Mouse (Mus musculus) midbrain, embryonic 12.5 days (tissue): ENCODE results near the gene Myadm. TPM values are rescaled to one million over a fixed set of nuclear protein-coding genes. Genes with fewer than 3 reads are reported as not detected.
"Not testable (repeated sequence)": the region's sequence is repeated elsewhere in the genome, so short reads cannot be mapped to it uniquely, and the experiment has no call there.

ENCODE experiments used
- ATAC-seq: fragments of 200-750 bp; cut with Nextera tagmentation; 2 replicates; pipeline ENCODE4 v1.8.0; 2017; ENCODE audit warnings: low read depth, moderate TSS enrichment, moderate library complexity; ENCODE audit not compliant: low FRiP score
- H3K27ac ChIP-seq: fragments of 300-500 bp; sonication (generic); replicated peaks from 2 replicates; pipeline ENCODE4 v1.5.1; 2016; ENCODE audit warnings: mild to moderate bottlenecking
- H3K27me3 ChIP-seq: fragments of 300-500 bp; sonication (generic); 2 replicates; pipeline ENCODE4 v1.6.1; 2016; ENCODE audit warnings: mild to moderate bottlenecking
- H3K36me3 ChIP-seq: fragments of 300-500 bp; sonication (generic); 2 replicates; pipeline ENCODE4 v1.6.1; 2016
- H3K4me1 ChIP-seq: fragments of 300-500 bp; sonication (generic); 2 replicates; pipeline ENCODE4 v1.6.1; 2016
- H3K4me2 ChIP-seq: fragments of 300-500 bp; sonication (generic); replicated peaks from 2 replicates; pipeline ENCODE4 v1.6.1; 2016; ENCODE audit warnings: mild to moderate bottlenecking, moderate library complexity
- H3K4me3 ChIP-seq: fragments of 300-500 bp; sonication (generic); 2 replicates; pipeline ENCODE4 v1.5.1; 2016; ENCODE audit warnings: mild to moderate bottlenecking
- H3K9ac ChIP-seq: fragments of 300-500 bp; sonication (generic); replicated peaks from 2 replicates; pipeline ENCODE4 v1.6.1; 2016; ENCODE audit warnings: mild to moderate bottlenecking, moderate library complexity
- H3K9me3 ChIP-seq: fragments of 300-500 bp; sonication (generic); 2 replicates; pipeline ENCODE4 v1.6.1; 2016; ENCODE audit warnings: mild to moderate bottlenecking
- WGBS: fragments of 180-500 bp; shearing (Covaris S2); methylation state at CpG from one replicate; pipeline ENCODE4 v1.1.7; 2016; 5-methylcytosine and 5-hydroxymethylcytosine counted together
- polyA plus RNA-seq: library from polyadenylated mRNA; unstranded; fragments of >200 nt; fragmentation: Nextera tagmentation; extraction: Ambion mirVana; gene quantifications from 2 replicates; pipeline ENCODE4 v1.2.1, GENCODE M21; 2016

The Myadm gene
- polyA plus RNA-seq, 1 experiment from 2014 or later: 31.7 TPM

GRCm38 (mm10) chr7:3275455-3276170 is 13.3 kb upstream of the Myadm start:
- 72% methylated on average over 6 of the region's 6 CpGs for WGBS
- Histone ChIP-seq H3K27ac (no peak overlapping the region), H3K36me3 (no peaks in the 10 kb centered on the region)

DNA sequence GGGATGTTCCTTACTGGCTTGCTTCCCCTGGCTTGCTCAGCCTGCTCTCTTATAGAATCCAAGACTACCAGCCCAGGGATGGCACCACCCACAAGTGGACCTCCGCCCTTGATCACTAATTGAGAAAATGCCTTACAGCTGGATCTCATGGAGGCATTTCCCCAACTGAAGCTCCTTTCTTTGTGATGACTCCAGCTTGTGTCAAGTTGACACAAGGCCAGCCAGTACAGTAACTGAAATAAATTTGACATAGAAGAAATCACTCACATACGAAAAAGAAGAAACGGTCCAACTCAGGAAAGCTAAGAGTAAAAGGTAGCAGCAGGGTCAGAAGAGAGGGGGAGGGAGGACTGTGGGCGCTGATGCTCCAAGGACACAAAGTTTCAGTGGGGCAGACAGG is 12.1 kb upstream of the Myadm start:
- WGBS: 62% methylated on average over 4 of the region's 4 CpGs

More at GRCm38 (mm10) chr7:3275455-3276170, 13.3 kb upstream of the Myadm start:
- no peak for ATAC-seq
- Histone ChIP-seq H3K4me3 (no peak overlapping the region), H3K27me3 (no peaks in the 10 kb centered on the region), H3K4me2 (no peak overlapping the region), H3K9ac (no peak overlapping the region), H3K4me1 (no peaks in the 10 kb centered on the region), H3K9me3 (no peaks in the 10 kb centered on the region)

DNA sequence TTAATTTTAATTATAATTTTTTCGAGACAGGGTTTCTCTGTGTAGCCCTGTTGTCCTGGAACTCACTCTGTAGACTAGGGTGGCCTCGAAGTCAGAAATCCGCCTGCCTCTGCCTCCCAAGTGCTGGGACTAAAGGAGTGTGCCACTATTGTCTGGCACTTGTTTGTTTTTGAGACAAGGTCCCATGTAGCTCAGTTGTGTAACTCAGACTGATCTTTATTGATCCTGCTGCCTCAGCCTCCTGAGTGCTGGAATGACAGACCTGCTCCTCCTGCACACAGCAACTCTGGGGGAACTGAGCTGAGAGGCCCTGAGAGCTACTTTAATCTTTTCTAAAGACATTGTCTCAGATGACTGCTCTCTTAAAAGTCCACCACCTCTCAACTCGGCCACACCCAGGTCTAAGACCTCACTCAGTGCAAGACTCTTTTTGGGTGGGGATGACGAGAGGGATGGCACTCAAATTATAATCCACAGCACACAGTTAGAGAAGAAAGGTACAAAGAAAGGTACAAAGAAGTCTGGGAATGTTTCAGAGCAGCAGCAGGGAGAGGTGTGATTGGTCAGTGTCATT is 8.7 kb upstream of the Myadm start:
- H3K27me3 ChIP-seq: no peaks in the 10 kb centered on the region
- no peak overlapping the region for H3K4me3 ChIP-seq
- H3K36me3 ChIP-seq: no peaks in the 10 kb centered on the region
- H3K27ac ChIP-seq: no peak overlapping the region
- no peak overlapping the region for H3K4me2 ChIP-seq
- H3K4me1 ChIP-seq: no peaks in the 10 kb centered on the region
- ATAC-seq: no peak
- no peaks in the 10 kb centered on the region for H3K9me3 ChIP-seq
- H3K9ac ChIP-seq: no peak overlapping the region
- whole genome bisulfite sequencing: 63% methylated on average over 5 of the region's 5 CpGs

More for the DNA sequence above, 12.1 kb upstream of the Myadm start:
- not testable (repeated sequence) for H3K27me3 ChIP-seq, ATAC-seq, H3K27ac ChIP-seq, H3K9ac ChIP-seq, H3K4me3 ChIP-seq, H3K4me2 ChIP-seq, H3K9me3 ChIP-seq, H3K36me3 ChIP-seq, H3K4me1 ChIP-seq

- no peak overlapping the region for H3K27ac ChIP-seq
- ATAC-seq: no peak
- no peaks in the 10 kb centered on the region for H3K4me1 ChIP-seq
- H3K9ac ChIP-seq: no peak overlapping the region
- WGBS: 53% methylated on average over 8 of the region's 8 CpGs
- no peaks in the 10 kb centered on the region for H3K36me3 ChIP-seq
- no peaks in the 10 kb centered on the region for H3K9me3 ChIP-seq
- H3K27me3 ChIP-seq: no peaks in the 10 kb centered on the region
- no peak overlapping the region for H3K4me2 ChIP-seq
- no peak overlapping the region for H3K4me3 ChIP-seq
Measured at GRCm38 (mm10) chr7:3280654-3281153, 8.2 kb upstream of the Myadm start.

DNA sequence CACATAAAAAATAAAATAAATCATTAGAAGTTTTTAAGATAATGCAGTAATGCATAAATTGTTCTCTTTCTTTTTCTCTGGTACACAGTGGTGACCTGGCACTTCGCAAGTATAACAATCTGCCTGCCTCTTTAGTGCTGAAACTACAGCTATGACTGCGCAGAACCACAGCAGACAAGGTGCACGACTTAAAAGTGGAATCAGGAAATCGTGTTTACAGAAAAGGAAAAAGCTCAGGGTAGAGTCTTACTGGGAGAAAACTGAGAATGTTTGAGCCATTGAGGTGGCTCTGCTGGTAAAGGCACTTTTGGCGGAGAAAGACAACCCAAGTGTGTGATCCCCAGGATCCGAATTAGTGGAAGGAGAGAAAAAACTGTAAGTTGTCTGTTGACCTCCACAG is 7.1 kb upstream of the Myadm start:
- Histone ChIP-seq H3K4me1 (no peaks in the 10 kb centered on the region), H3K4me3 (no peak overlapping the region), H3K27ac (no peak overlapping the region), H3K9ac (no peak overlapping the region), H3K27me3 (no peaks in the 10 kb centered on the region), H3K4me2 (no peak overlapping the region), H3K9me3 (no peaks in the 10 kb centered on the region), H3K36me3 (no peaks in the 10 kb centered on the region)
- no peak for ATAC-seq
- 85% methylated on average over 6 of the region's 6 CpGs for WGBS

- Histone ChIP-seq H3K4me3 (no peak overlapping the region), H3K27ac (no peak overlapping the region), H3K9me3 (no peaks in the 10 kb centered on the region), H3K27me3 (no peaks in the 10 kb centered on the region), H3K4me1 (peaks cover 5% of the 10 kb centered on the region; the same call in 1 of the 2 replicates), H3K9ac (no peak overlapping the region), H3K4me2 (no peak overlapping the region), H3K36me3 (no peaks in the 10 kb centered on the region)
- ATAC-seq: no peak
- WGBS: 89% methylated on average over 11 of the region's 11 CpGs
Measured at GRCm38 (mm10) chr7:3283081-3283875, 5.6 kb upstream of the Myadm start.

GRCm38 (mm10) chr7:3284604-3285003 is 4.3 kb upstream of the Myadm start:
- H3K4me3 ChIP-seq: no peak overlapping the region
- no peak overlapping the region for H3K27ac ChIP-seq
- no peaks in the 10 kb centered on the region for H3K27me3 ChIP-seq
- no peak for ATAC-seq
- H3K9me3 ChIP-seq: no peaks in the 10 kb centered on the region
- no peak overlapping the region for H3K9ac ChIP-seq
- WGBS: 87% methylated on average over 10 of the region's 10 CpGs
- H3K36me3 ChIP-seq: no peaks in the 10 kb centered on the region
- peaks cover 7% of the 10 kb centered on the region; the same call in 1 of the 2 replicates for H3K4me1 ChIP-seq
- H3K4me2 ChIP-seq: no peak overlapping the region

DNA sequence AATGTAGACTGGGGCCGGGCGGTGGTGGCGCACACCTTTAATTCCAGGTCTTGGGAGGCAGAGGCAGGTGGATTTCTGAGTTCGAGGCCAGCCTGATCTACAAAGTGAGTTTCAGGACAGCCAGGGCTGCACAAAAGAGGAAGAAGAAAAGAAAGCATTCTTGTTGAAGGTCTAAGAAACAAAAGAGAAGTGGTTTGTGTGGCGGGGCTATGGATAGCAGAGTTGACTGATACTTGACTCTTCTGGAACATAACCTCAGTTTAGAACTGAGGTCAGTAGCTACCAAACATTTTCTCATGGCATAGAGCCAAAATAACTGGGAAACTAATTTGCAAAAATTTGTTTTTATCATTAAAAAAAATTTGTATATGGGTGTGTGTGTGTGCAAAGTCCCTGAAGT is 2.8 kb upstream of the Myadm start:
- Histone ChIP-seq H3K36me3 (no peaks in the 10 kb centered on the region), H3K27ac (no peak overlapping the region), H3K4me1 (peaks cover 18% of the 10 kb centered on the region), H3K9ac (no peak overlapping the region), H3K4me2 (no peak overlapping the region), H3K4me3 (no peak overlapping the region), H3K27me3 (no peaks in the 10 kb centered on the region), H3K9me3 (no peaks in the 10 kb centered on the region)
- WGBS: 89% methylated on average over 5 of the region's 5 CpGs
- no peak for ATAC-seq

GRCm38 (mm10) chr7:3287186-3287585 is 1.7 kb upstream of the Myadm start:
- H3K4me1 ChIP-seq: peaks cover 23% of the 10 kb centered on the region
- no peaks in the 10 kb centered on the region for H3K36me3 ChIP-seq
- H3K27ac ChIP-seq: no peak overlapping the region; the same call in 1 of the 2 replicates
- WGBS: 66% methylated on average over 7 of the region's 7 CpGs
- no peak for ATAC-seq
- H3K4me2 ChIP-seq: no peak overlapping the region
- no peak overlapping the region for H3K9ac ChIP-seq
- H3K27me3 ChIP-seq: no peaks in the 10 kb centered on the region
- no peaks in the 10 kb centered on the region for H3K9me3 ChIP-seq
- H3K4me3 ChIP-seq: no peak overlapping the region

DNA sequence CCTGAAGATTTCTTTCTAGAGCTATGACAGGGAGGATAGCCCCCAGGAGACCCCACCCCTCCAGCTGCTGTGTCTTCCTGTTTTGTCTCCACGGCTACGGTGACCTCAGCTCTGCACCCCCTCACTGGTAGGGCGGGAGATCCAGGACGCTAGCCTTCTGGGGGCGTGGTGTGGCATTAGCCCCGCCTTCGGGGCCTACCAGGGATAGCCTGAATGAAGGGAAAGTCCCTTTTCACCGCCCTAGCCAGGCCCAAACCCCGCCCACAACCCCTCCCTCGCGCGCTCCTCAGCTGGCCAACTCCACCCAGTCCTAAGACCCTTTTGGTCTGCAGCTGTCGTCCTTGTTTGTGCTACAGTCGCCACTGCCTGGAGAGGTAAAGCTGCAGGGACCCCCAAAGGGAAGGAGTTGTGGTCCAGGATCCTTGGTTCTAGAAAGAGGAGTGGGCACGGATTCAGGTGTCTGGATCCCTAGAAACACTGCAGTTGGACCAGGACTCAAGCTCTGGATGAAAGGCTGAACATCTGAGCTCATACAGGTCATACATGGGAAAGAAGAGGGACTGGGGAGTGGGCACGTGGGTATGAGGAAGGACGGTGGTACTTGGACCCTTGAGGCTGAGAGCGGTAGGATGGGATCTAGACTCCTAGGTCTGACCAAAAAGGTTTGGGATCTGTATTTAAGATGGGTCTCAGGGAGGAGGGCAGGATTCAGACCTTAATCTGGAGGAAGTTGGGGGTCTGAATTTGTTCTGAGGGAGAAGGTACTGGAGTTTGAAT is 1.6 kb downstream of the Myadm start:
- under 1% methylated on average over 18 of the region's 18 CpGs for WGBS
- Histone ChIP-seq H3K4me2 (peak overlapping the region; percentile 62), H3K9me3 (no peaks in the 10 kb centered on the region), H3K27ac (peak overlapping the region; percentile 78), H3K36me3 (no peaks in the 10 kb centered on the region), H3K4me1 (peaks cover 29% of the 10 kb centered on the region), H3K27me3 (no peaks in the 10 kb centered on the region), H3K4me3 (peak overlapping the region; percentile 47), H3K9ac (peak overlapping the region; percentile 71)
- peak; percentile 92 for ATAC-seq

DNA sequence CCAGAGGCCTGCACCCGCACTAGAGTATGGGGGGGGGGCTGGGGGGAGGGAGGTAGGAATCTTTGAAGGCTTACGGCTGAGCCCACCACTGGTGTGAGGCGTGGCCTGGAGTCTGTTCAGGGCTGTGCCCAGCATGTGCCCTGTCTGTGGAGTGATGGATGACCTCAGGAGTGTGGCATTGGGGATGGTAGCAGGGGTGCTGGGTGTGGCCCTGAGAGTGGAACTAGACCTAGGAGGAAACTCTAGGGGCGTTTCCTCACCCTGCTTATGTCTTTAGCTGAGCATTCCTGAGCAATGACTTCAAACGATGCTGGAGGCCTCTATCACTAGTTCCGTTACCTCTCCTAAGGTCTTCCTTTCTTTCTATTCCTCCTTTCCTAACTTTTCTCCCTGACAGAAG is 2.3 kb downstream of the Myadm start:
- Histone ChIP-seq H3K4me1 (peaks cover 29% of the 10 kb centered on the region), H3K36me3 (no peaks in the 10 kb centered on the region), H3K9ac (no peak overlapping the region), H3K4me3 (peak overlapping the region; percentile 47; the same call in 1 of the 2 replicates), H3K4me2 (peak overlapping the region; percentile 62), H3K27ac (no peak overlapping the region), H3K9me3 (no peaks in the 10 kb centered on the region), H3K27me3 (no peaks in the 10 kb centered on the region)
- 55% methylated on average over 6 of the region's 6 CpGs for WGBS
- ATAC-seq: 0 out of 2 replicates have a peak, but pooled peaks have one; percentile 11
